Mouse (Mus musculus) heart, postnatal 0 days (tissue): ENCODE data around the gene Wnt7a.

Experiments
- CTCF ChIP-seq: IDR thresholded peaks from 2 replicates; pipeline ENCODE4 v1.5.1; 2016; ENCODE audit warnings: antibody characterized with exemption, control low read depth, low read depth
- EP300 ChIP-seq: IDR thresholded peaks from 2 replicates; pipeline ENCODE4 v1.6.1; 2016; ENCODE audit warnings: antibody characterized with exemption, low read depth

DNA sequence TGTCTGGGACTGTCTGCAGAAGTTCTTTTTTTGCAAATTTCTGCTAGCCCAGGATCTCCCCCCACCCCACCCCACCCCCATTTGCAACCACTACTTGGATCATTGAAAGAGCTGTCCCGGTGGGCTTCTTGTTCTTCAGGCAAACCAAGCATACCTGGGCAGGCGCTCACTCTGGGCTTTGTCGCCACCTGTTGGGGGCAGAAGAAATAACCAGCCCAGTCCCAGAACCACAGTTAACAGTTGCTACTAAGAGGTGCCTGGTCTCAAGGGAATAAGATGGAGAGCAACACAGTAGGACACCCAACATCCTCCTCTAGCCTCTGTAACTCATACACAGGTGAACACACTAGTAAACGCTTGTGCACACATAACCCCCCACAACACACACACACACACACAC, 3.7 kb upstream of the Wnt7a start:
- TF ChIP-seq EP300: no peak
- TF ChIP-seq CTCF: peak; percentile 66
